Mouse (Mus musculus) neural tube, embryonic 12.5 days (tissue): Measurements from ENCODE around the gene Tes. TPM values are rescaled to one million over a fixed set of nuclear protein-coding genes. Genes with fewer than 3 reads are reported as not detected.

Source experiments
- ATAC-seq: fragments of 200-750 bp; cut with Nextera tagmentation; 2 replicates; pipeline ENCODE4 v1.8.0; 2017; ENCODE audit warnings: low read depth, mild to moderate bottlenecking, moderate TSS enrichment, moderate library complexity; ENCODE audit not compliant: low FRiP score
- H3K27ac ChIP-seq: fragments of 300-500 bp; sonication (generic); 2 replicates; pipeline ENCODE4 v1.5.1; 2016
- H3K27me3 ChIP-seq: fragments of 300-500 bp; sonication (generic); replicated peaks from 2 replicates; pipeline ENCODE4 v1.6.1; 2016; ENCODE audit warnings: mild to moderate bottlenecking
- H3K36me3 ChIP-seq: fragments of 300-500 bp; sonication (generic); 2 replicates; pipeline ENCODE4 v1.6.1; 2016; ENCODE audit warnings: mild to moderate bottlenecking
- H3K4me1 ChIP-seq: fragments of 300-500 bp; sonication (generic); 2 replicates; pipeline ENCODE4 v1.6.1; 2016
- H3K4me2 ChIP-seq: fragments of 300-500 bp; sonication (generic); replicated peaks from 2 replicates; pipeline ENCODE4 v1.6.1; 2016; ENCODE audit warnings: mild to moderate bottlenecking
- H3K4me3 ChIP-seq: fragments of 300-500 bp; sonication (generic); 2 replicates; pipeline ENCODE4 v1.5.1; 2016
- H3K9ac ChIP-seq: fragments of 300-500 bp; sonication (generic); 2 replicates; pipeline ENCODE4 v1.6.1; 2016; ENCODE audit warnings: mild to moderate bottlenecking
- H3K9me3 ChIP-seq: fragments of 300-500 bp; sonication (generic); 2 replicates; pipeline ENCODE4 v1.6.1; 2016; ENCODE audit warnings: mild to moderate bottlenecking
- WGBS: fragments of 180-500 bp; shearing (Covaris S2); methylation state at CpG from one replicate; pipeline ENCODE4 v1.1.7; 2016; 5-methylcytosine and 5-hydroxymethylcytosine counted together
- polyA plus RNA-seq: library from polyadenylated mRNA; unstranded; fragments of >200 nt; fragmentation: Nextera tagmentation; extraction: Ambion mirVana; gene quantifications from 2 replicates; pipeline ENCODE4 v1.2.1, GENCODE M21; 2016

The Tes gene
- polyA plus RNA-seq, 1 experiment from 2014 or later = 67.2 TPM

GRCm38 (mm10) chr6:17115046-17115790 is 50.3 kb downstream of the Tes start:
- Histone ChIP-seq H3K27me3 (no peaks in the 10 kb centered on the region), H3K9ac (no peak overlapping the region), H3K9me3 (no peaks in the 10 kb centered on the region), H3K4me2 (no peak overlapping the region), H3K4me3 (no peak overlapping the region), H3K36me3 (no peaks in the 10 kb centered on the region), H3K4me1 (no peaks in the 10 kb centered on the region), H3K27ac (no peak overlapping the region)
- no peak for ATAC-seq
- 83% methylated on average over 2 of the region's 2 CpGs for WGBS

GRCm38 (mm10) chr6:17119521-17120232 is 54.7 kb downstream of the Tes start:
- Histone ChIP-seq H3K27ac (no peak overlapping the region), H3K27me3 (no peaks in the 10 kb centered on the region), H3K9ac (no peak overlapping the region), H3K4me1 (no peaks in the 10 kb centered on the region), H3K36me3 (no peaks in the 10 kb centered on the region), H3K4me2 (no peak overlapping the region), H3K9me3 (no peaks in the 10 kb centered on the region), H3K4me3 (no peak overlapping the region)
- 91% methylated on average over 7 of the region's 7 CpGs for WGBS
- no peak for ATAC-seq

GRCm38 (mm10) chr6:17140021-17140420 is 75.1 kb downstream of the Tes start:
- ATAC-seq = no peak

GRCm38 (mm10) chr6:17142577-17143359 is 77.8 kb downstream of the Tes start:
- Histone ChIP-seq H3K27me3 (no peaks in the 10 kb centered on the region), H3K4me2 (no peak overlapping the region), H3K4me3 (no peak overlapping the region), H3K36me3 (no peaks in the 10 kb centered on the region), H3K4me1 (no peaks in the 10 kb centered on the region), H3K27ac (no peak overlapping the region), H3K9me3 (no peaks in the 10 kb centered on the region), H3K9ac (no peak overlapping the region)
- 26% methylated on average over 4 of the region's 4 CpGs for WGBS
- ATAC-seq = no peak

More at GRCm38 (mm10) chr6:17140021-17140420, 75.1 kb downstream of the Tes start:
- H3K36me3 ChIP-seq = no peaks in the 10 kb centered on the region
- no peaks in the 10 kb centered on the region for H3K27me3 ChIP-seq
- 88% methylated on average over 2 of the region's 2 CpGs for WGBS
- no peak overlapping the region for H3K4me3 ChIP-seq
- H3K27ac ChIP-seq = no peak overlapping the region
- no peaks in the 10 kb centered on the region for H3K9me3 ChIP-seq
- H3K4me1 ChIP-seq = no peaks in the 10 kb centered on the region
- no peak overlapping the region for H3K9ac ChIP-seq
- no peak overlapping the region for H3K4me2 ChIP-seq

GRCm38 (mm10) chr6:17151071-17151715 is 86.2 kb downstream of the Tes start:
- WGBS = 78% methylated on average over 4 of the region's 4 CpGs
- no peak for ATAC-seq
- H3K9me3 ChIP-seq = no peaks in the 10 kb centered on the region
- no peak overlapping the region for H3K9ac ChIP-seq
- H3K27ac ChIP-seq = no peak overlapping the region
- H3K27me3 ChIP-seq = no peaks in the 10 kb centered on the region
- H3K4me2 ChIP-seq = no peak overlapping the region
- H3K4me3 ChIP-seq = no peak overlapping the region
- no peaks in the 10 kb centered on the region for H3K36me3 ChIP-seq
- H3K4me1 ChIP-seq = no peaks in the 10 kb centered on the region

GRCm38 (mm10) chr6:17152551-17152950 is 87.6 kb downstream of the Tes start:
- H3K9me3 ChIP-seq = no peaks in the 10 kb centered on the region
- WGBS = 9% methylated on average over 3 of the region's 3 CpGs
- H3K4me1 ChIP-seq = no peaks in the 10 kb centered on the region
- H3K36me3 ChIP-seq = no peaks in the 10 kb centered on the region
- ATAC-seq = no peak
- H3K27me3 ChIP-seq = no peaks in the 10 kb centered on the region
- H3K9ac ChIP-seq = no peak overlapping the region
- no peak overlapping the region for H3K4me2 ChIP-seq
- H3K4me3 ChIP-seq = no peak overlapping the region
- no peak overlapping the region for H3K27ac ChIP-seq

Other genes with a start within 250 kb of the Tes start
- gene Tfec, start 166.7 kb upstream of the Tes start, polyA plus RNA-seq = 0.43 and 0.71 TPM in 2 replicates
- 7.7 and 10.2 TPM in 2 replicates for gene Cav2, start 216.0 kb downstream of the Tes start, polyA plus RNA-seq
- gene Cav1, start 241.2 kb downstream of the Tes start, polyA plus RNA-seq = 24.2 and 25.9 TPM in 2 replicates